Comparison of ENCODE assay signal across 8 mouse cellular contexts in the genomic region with DNA sequence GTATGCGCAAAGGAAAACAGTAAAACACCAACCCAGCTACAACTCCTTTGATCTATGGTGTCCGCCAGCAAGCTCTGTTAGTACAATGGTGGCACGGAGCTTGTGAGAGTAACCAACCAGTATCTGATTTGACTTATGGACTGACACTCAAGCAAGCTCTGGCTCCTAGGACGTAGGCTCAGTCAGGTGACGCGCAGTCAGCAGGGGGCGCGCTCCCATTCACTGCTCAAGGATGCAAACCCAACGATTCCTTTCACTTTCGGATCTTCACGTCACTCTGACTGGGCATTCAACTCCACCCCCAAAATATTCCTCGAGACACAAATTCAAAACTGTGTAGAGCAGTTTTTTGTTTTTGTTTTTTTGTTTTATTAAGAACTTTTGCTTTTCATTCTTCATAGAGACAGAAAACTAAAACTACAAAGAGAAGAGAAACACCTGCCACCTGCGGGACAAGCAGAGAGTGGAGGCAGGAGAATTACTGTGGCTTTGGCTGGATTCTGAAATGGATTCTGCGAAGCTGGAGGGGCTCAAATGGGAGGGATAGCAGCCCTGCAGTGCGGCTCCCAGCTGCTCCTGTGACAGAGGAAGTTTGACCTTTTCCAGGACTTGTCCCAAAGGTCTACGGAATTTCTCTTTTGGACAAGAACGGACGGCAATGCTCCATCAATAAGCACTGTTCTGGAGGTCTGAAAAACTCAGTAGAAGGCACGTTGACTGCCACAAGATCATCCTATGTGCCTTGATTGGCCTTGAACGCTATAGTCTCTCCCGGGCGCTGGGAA. TPM values are rescaled to one million over a fixed set of nuclear protein-coding genes. Genes with fewer than 3 reads are reported as not detected.
A peak's percentile ranks its signal among the peaks of the same experiment; 100 is the strongest.
DNase-seq lines count a peak whose midpoint lies in the region; ATAC-seq lines count a peak whose summit lies in the region.

No protein-coding gene starts in this region.

- H3K36me3 ChIP-seq in intestine, embryonic 16.5 days (ENCODE audit: control insufficient read depth, insufficient read depth, low read length) = no peaks in the 10 kb centered on the region
- no peaks in the 10 kb centered on the region for H3K36me3 ChIP-seq in midbrain, embryonic 10.5 days

- H3K9me3 ChIP-seq in intestine, embryonic 16.5 days (ENCODE audit: control insufficient read depth, low read length) = no peaks in the 10 kb centered on the region
- no peaks in the 10 kb centered on the region for H3K9me3 ChIP-seq in midbrain, embryonic 10.5 days (replicated peaks)

- DNase-seq in urinary bladder, postnatal 14 days (ENCODE audit: low spot score) = peak; percentile 78
- DNase-seq in urinary bladder, adult 2 months (ENCODE audit: low spot score) = no peak
- peak; percentile 70 for DNase-seq in embryo, embryonic 9.5 days (ENCODE audit: extremely low spot score)
- DNase-seq in gastrocnemius, postnatal 4 days (ENCODE audit: low spot score in 2 of 2) = peak; percentile 43 to 59
- DNase-seq in left cerebral cortex, postnatal 36 days (ENCODE audit: low spot score in 2 of 2) = peak; percentile 20 to 32
- DNase-seq in midbrain, embryonic 10.5 days (ENCODE audit: low spot score) = peak; percentile 62
- DNase-seq in right cerebral cortex, postnatal 36 days (ENCODE audit: low spot score in 2 of 2) = peak; percentile 30 to 32

- peak; percentile 94 for ATAC-seq in intestine, embryonic 16.5 days

- 32% methylated on average over 22 of the region's 22 CpGs for WGBS in intestine, embryonic 16.5 days
- WGBS in midbrain, embryonic 10.5 days = 33% methylated on average over 22 of the region's 22 CpGs

- H3K9ac ChIP-seq in intestine, embryonic 16.5 days (ENCODE audit: low read depth, low read length) = no peak overlapping the region

- intact Hi-C loops in left cerebral cortex, postnatal 36 days (cut with DNase I) = no loop called here

- H3K4me1 ChIP-seq in intestine, embryonic 16.5 days (ENCODE audit: control insufficient read depth, insufficient read depth, low read length) = no peaks in the 10 kb centered on the region
- H3K4me1 ChIP-seq in midbrain, embryonic 10.5 days = peaks cover 5% of the 10 kb centered on the region; the same call in 1 of the 2 replicates

- no peaks in the 10 kb centered on the region for H3K27me3 ChIP-seq in intestine, embryonic 16.5 days (replicated peaks; ENCODE audit: control insufficient read depth, insufficient read depth, low read length)
- no peaks in the 10 kb centered on the region for H3K27me3 ChIP-seq in midbrain, embryonic 10.5 days (ENCODE audit: low read depth, poor library complexity, severe bottlenecking)

- peak overlapping the region; percentile 39 for H3K4me3 ChIP-seq in intestine, embryonic 16.5 days (ENCODE audit: low read length)
- peak overlapping the region; percentile 42 for H3K4me3 ChIP-seq in midbrain, embryonic 10.5 days

- peak overlapping the region; percentile 53 for H3K4me2 ChIP-seq in intestine, embryonic 16.5 days (ENCODE audit: low read depth, low read length)

- H3K27ac ChIP-seq in intestine, embryonic 16.5 days (ENCODE audit: low read length) = no peak overlapping the region
- H3K27ac ChIP-seq in midbrain, embryonic 10.5 days (replicated peaks) = no peak overlapping the region

RNA-seq across cellular contexts. Expression of a gene that starts 7.7 kb away (rescaled TPM):
- polyA plus RNA-seq in urinary bladder, adult 2 months (2012; rRNA removed) = not detected in 2 replicates
- total RNA-seq in gastrocnemius, postnatal 4 days (2021) = not detected
- polyA plus RNA-seq in intestine, embryonic 16.5 days (2015; fragmentation: Nextera tagmentation; extraction: Ambion mirVana) = not detected in 2 replicates
- total RNA-seq in left cerebral cortex, postnatal 36 days (2021) = not detected
- not detected in 2 replicates for polyA plus RNA-seq in midbrain, embryonic 10.5 days (2016; fragmentation: Nextera tagmentation; extraction: Ambion mirVana)

RNA-seq across cellular contexts. Expression of a gene that starts 21.2 kb away (rescaled TPM):
- polyA plus RNA-seq in urinary bladder, adult 2 months (2012; rRNA removed) = not detected in 2 replicates
- total RNA-seq in gastrocnemius, postnatal 4 days (2021) = not detected
- polyA plus RNA-seq in intestine, embryonic 16.5 days (2015; fragmentation: Nextera tagmentation; extraction: Ambion mirVana) = not detected in 2 replicates
- total RNA-seq in left cerebral cortex, postnatal 36 days (2021) = not detected
- not detected in 2 replicates for polyA plus RNA-seq in midbrain, embryonic 10.5 days (2016; fragmentation: Nextera tagmentation; extraction: Ambion mirVana)

RNA-seq across cellular contexts. Expression of a gene that starts 27.8 kb away (rescaled TPM):
- polyA plus RNA-seq in urinary bladder, adult 2 months (2012; rRNA removed) = not detected in 2 replicates
- not detected for total RNA-seq in gastrocnemius, postnatal 4 days (2021)
- not detected in 2 replicates for polyA plus RNA-seq in intestine, embryonic 16.5 days (2015; fragmentation: Nextera tagmentation; extraction: Ambion mirVana)
- not detected for total RNA-seq in left cerebral cortex, postnatal 36 days (2021)
- not detected in 2 replicates for polyA plus RNA-seq in midbrain, embryonic 10.5 days (2016; fragmentation: Nextera tagmentation; extraction: Ambion mirVana)

RNA-seq across cellular contexts. Expression of a gene that starts 41.8 kb away (rescaled TPM):
- polyA plus RNA-seq in urinary bladder, adult 2 months (2012; rRNA removed) = not detected in 2 replicates
- not detected for total RNA-seq in gastrocnemius, postnatal 4 days (2021)
- not detected in 2 replicates for polyA plus RNA-seq in intestine, embryonic 16.5 days (2015; fragmentation: Nextera tagmentation; extraction: Ambion mirVana)
- not detected for total RNA-seq in left cerebral cortex, postnatal 36 days (2021)
- not detected in 2 replicates for polyA plus RNA-seq in midbrain, embryonic 10.5 days (2016; fragmentation: Nextera tagmentation; extraction: Ambion mirVana)

RNA-seq across cellular contexts. Expression of a gene that starts 52.8 kb away (rescaled TPM):
- not detected in 2 replicates for polyA plus RNA-seq in urinary bladder, adult 2 months (2012; rRNA removed)
- total RNA-seq in gastrocnemius, postnatal 4 days (2021) = not detected
- not detected in 2 replicates for polyA plus RNA-seq in intestine, embryonic 16.5 days (2015; fragmentation: Nextera tagmentation; extraction: Ambion mirVana)
- total RNA-seq in left cerebral cortex, postnatal 36 days (2021) = not detected
- not detected in 2 replicates for polyA plus RNA-seq in midbrain, embryonic 10.5 days (2016; fragmentation: Nextera tagmentation; extraction: Ambion mirVana)
